Mouse (Mus musculus) embryonic facial prominence, embryonic 11.5 days (tissue): ENCODE data around the gene Gm10277. TPM values are rescaled to one million over a fixed set of nuclear protein-coding genes. Genes with fewer than 3 reads are reported as not detected.
"Not testable (repeated sequence)": the region's sequence is repeated elsewhere in the genome, so short reads cannot be mapped to it uniquely, and the experiment has no call there.

Experiments
- ATAC-seq: fragments of 200-750 bp; cut with Nextera tagmentation; replicated peaks from 2 replicates; pipeline ENCODE4 v1.8.0; 2017; ENCODE audit warnings: low read depth; ENCODE audit not compliant: insufficient number of reproducible peaks, low FRiP score, low TSS enrichment
- DNase-seq: peaks from one replicate; pipeline ENCODE4 v3.0.0-alpha.2; 2015; ENCODE audit warnings: low spot score
- H3K27ac ChIP-seq: fragments of 300-500 bp; sonication (generic); replicated peaks from 2 replicates; pipeline ENCODE4 v1.5.1; 2014; ENCODE audit warnings: mild to moderate bottlenecking, low read depth, low read length, control low read depth
- H3K27me3 ChIP-seq: fragments of 300-500 bp; sonication (generic); 2 replicates; pipeline ENCODE4 v1.6.1; 2014; ENCODE audit warnings: mild to moderate bottlenecking, low read length, moderate library complexity, mixed read lengths; ENCODE audit not compliant: control insufficient read depth, insufficient read depth
- H3K36me3 ChIP-seq: fragments of 300-500 bp; sonication (generic); replicated peaks from 2 replicates; pipeline ENCODE4 v1.6.1; 2014; ENCODE audit warnings: low read depth, mild to moderate bottlenecking, low read length, moderate library complexity, mixed read lengths; ENCODE audit not compliant: control insufficient read depth, insufficient read depth
- H3K4me1 ChIP-seq: fragments of 300-500 bp; sonication (generic); 2 replicates; pipeline ENCODE4 v1.6.1; 2014; ENCODE audit warnings: low read length, mixed read lengths; ENCODE audit not compliant: control insufficient read depth, insufficient read depth
- H3K4me2 ChIP-seq: fragments of 300-500 bp; sonication (generic); 2 replicates; pipeline ENCODE4 v1.6.1; 2014; ENCODE audit warnings: low read depth, mild to moderate bottlenecking, control low read depth, low read length, moderate library complexity
- H3K4me3 ChIP-seq: fragments of 300-500 bp; sonication (generic); 2 replicates; pipeline ENCODE4 v1.5.1; 2014; ENCODE audit warnings: low read depth, low read length, control low read depth
- H3K9ac ChIP-seq: fragments of 300-500 bp; sonication (generic); replicated peaks from 2 replicates; pipeline ENCODE4 v1.6.1; 2014; ENCODE audit warnings: mild to moderate bottlenecking, control low read depth, low read length
- H3K9me3 ChIP-seq: fragments of 300-500 bp; sonication (generic); replicated peaks from 2 replicates; pipeline ENCODE4 v1.6.1; 2016; ENCODE audit warnings: mild to moderate bottlenecking, low read length, inconsistent platforms, mixed read lengths; ENCODE audit not compliant: control insufficient read depth
- WGBS: fragments of 180-500 bp; shearing (Covaris S2); extraction: QIAGEN DNeasy Blood & Tissue Kit; methylation state at CpG from one replicate; pipeline ENCODE4 v1.1.7; 2014; 5-methylcytosine and 5-hydroxymethylcytosine counted together
- polyA plus RNA-seq: library from polyadenylated mRNA; unstranded; fragments of >200 nt; fragmentation: Nextera tagmentation; extraction: Ambion mirVana; gene quantifications from 2 replicates; pipeline ENCODE4 v1.2.1, GENCODE M21; 2014

Gene Gm10277
- polyA plus RNA-seq, 1 experiment from 2014 or later: 0.49 TPM

DNA sequence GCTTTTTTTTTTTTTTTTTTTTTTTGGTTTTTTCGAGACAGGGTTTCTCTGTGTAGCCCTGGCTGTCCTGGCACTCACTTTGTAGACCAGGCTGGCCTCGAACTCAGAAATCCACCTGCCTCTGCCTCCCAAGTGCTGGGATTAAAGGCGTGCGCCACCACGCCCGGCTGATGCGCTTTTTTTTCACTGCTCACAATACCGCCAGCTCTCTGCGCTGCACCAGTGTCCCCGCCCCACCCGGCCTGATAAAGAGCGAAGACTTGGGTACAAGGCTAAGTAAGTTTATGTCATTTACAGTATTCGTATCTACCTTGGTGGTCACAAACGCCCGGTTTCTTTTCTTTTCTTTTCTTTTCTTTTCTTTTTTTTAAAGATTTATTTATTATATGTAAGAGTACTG lies 40.4 kb downstream of the Gm10277 start:
- not testable (repeated sequence) for H3K4me3 ChIP-seq, H3K9me3 ChIP-seq, H3K27me3 ChIP-seq, H3K4me1 ChIP-seq, H3K9ac ChIP-seq, ATAC-seq, H3K4me2 ChIP-seq, H3K27ac ChIP-seq, DNase-seq, H3K36me3 ChIP-seq
- 96% methylated on average over 13 of the region's 15 CpGs for WGBS

DNA sequence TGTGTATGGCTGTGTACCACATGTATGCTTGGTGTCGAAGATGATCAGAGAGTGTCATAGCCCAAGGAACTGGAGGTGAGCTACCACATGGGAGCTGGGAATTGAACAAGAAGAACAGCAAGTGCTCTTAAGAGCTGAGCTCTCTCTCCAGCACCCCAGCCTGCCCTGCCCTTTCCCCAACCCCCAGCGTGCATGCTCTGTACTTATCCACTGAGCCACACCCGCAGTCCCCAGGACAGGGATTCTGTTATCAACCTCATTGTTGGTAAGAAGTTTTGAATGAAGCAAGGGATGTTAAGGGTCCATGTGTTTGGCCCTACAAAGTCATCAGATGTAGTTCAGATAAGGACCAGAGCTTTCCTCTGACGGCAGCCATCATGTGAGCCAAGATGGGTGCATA lies 40.9 kb downstream of the Gm10277 start:
- no peak overlapping the region for H3K4me3 ChIP-seq
- no peak overlapping the region for H3K4me2 ChIP-seq
- no peaks in the 10 kb centered on the region for H3K9me3 ChIP-seq
- DNase-seq: no peak
- no peaks in the 10 kb centered on the region for H3K27me3 ChIP-seq
- H3K27ac ChIP-seq: no peak overlapping the region
- ATAC-seq: no peak
- 92% methylated on average over 4 of the region's 4 CpGs for WGBS
- H3K9ac ChIP-seq: no peak overlapping the region
- no peaks in the 10 kb centered on the region for H3K36me3 ChIP-seq
- H3K4me1 ChIP-seq: no peaks in the 10 kb centered on the region

DNA sequence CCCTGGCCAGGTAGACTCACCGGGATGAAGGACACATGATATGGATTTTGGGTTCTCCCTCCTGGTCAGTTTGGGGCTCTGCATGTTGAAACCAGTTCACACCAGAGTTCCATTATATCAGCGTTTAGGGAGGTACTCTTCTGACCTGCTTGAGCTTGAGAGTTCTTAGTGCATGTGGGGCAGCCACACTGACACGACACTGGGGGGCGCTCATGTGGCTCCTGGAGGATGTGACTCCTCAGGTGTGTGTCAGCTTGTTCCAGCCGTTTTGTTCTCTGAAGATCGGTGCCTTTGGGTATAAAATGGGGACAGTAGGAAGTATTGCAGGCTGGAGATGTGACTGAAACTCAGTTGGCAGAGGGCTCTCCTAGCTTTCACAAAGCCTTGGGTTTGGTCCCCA lies 43.6 kb downstream of the Gm10277 start:
- H3K9me3 ChIP-seq: no peaks in the 10 kb centered on the region
- H3K27me3 ChIP-seq: no peaks in the 10 kb centered on the region
- no peak overlapping the region for H3K27ac ChIP-seq
- no peak overlapping the region for H3K4me3 ChIP-seq
- H3K4me2 ChIP-seq: no peak overlapping the region
- ATAC-seq (no peak), DNase-seq (no peak)
- H3K36me3 ChIP-seq: no peaks in the 10 kb centered on the region
- WGBS: 36% methylated on average over 6 of the region's 6 CpGs
- no peak overlapping the region for H3K9ac ChIP-seq
- H3K4me1 ChIP-seq: no peaks in the 10 kb centered on the region

DNA sequence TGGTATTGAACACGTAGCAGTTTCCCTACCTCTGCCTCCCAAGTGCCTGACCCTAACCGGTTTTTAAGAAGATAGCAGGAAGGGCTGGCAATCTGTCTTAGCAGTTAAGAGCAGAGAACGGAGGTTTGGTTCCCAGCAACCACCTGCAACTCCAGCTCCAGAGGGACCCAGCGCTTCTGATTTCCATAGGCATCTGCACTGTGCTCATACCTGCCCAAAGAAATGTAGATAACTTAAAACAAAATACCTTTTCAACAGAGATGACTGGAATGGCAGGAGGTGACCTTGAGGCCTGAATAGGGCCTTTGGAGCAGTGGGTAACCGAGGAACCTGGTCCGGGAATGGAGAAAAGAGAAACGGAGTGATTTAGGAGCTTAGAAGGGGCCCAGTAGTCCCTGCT lies 49.0 kb downstream of the Gm10277 start:
- H3K36me3 ChIP-seq: no peaks in the 10 kb centered on the region
- H3K4me2 ChIP-seq: no peak overlapping the region
- H3K27me3 ChIP-seq: no peaks in the 10 kb centered on the region
- no peaks in the 10 kb centered on the region for H3K4me1 ChIP-seq
- H3K27ac ChIP-seq: no peak overlapping the region
- 50% methylated on average over 7 of the region's 7 CpGs for WGBS
- no peaks in the 10 kb centered on the region for H3K9me3 ChIP-seq
- H3K9ac ChIP-seq: no peak overlapping the region
- no peak for DNase-seq
- H3K4me3 ChIP-seq: no peak overlapping the region
- ATAC-seq: no peak

DNA sequence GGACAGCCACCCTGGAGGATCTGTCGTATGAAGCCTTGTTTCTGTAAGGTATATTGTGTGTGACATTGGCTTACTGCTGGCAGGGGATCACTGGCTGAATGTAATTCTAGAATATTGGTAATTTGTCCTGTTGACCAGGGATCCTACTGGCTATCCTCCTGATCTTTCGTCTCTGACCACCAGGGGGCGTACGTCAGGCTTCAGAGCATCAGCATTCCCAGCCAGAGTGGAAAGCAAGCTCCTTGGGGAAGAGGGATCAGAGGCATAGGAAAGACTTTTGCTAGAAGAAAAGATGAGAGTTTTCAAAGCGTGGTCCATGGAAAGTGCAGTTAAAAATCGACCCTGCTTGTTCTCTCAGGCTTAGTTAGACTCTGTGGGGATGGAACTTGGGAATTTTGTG lies 50.3 kb downstream of the Gm10277 start:
- DNase-seq (peak; percentile 92), ATAC-seq (no peak)
- 1% methylated on average over 6 of the region's 6 CpGs for WGBS
- no peak overlapping the region for H3K4me3 ChIP-seq
- no peaks in the 10 kb centered on the region for H3K27me3 ChIP-seq
- no peaks in the 10 kb centered on the region for H3K9me3 ChIP-seq
- no peaks in the 10 kb centered on the region for H3K4me1 ChIP-seq
- no peak overlapping the region for H3K27ac ChIP-seq
- H3K9ac ChIP-seq: no peak overlapping the region
- H3K4me2 ChIP-seq: no peak overlapping the region
- no peaks in the 10 kb centered on the region for H3K36me3 ChIP-seq

Other genes with a start within 250 kb of the Gm10277 start
- 15.1 and 15.3 TPM in 2 replicates for gene Taok1, start 179.9 kb downstream of the Gm10277 start, polyA plus RNA-seq
- 4.1 and 4.8 TPM in 2 replicates for gene Nufip2, start 101.6 kb downstream of the Gm10277 start, polyA plus RNA-seq
- gene Cryba1, start 62.5 kb downstream of the Gm10277 start, polyA plus RNA-seq: 10.6 and 60.0 TPM in 2 replicates
- 12.3 and 14.5 TPM in 2 replicates for gene Myo18a, start 24.5 kb downstream of the Gm10277 start, polyA plus RNA-seq
- gene Pipox, start 106.3 kb upstream of the Gm10277 start, polyA plus RNA-seq: 2.7 and 3.0 TPM in 2 replicates
- 1.5 and 2.1 TPM in 2 replicates for gene Sez6, start 143.1 kb upstream of the Gm10277 start, polyA plus RNA-seq
- 14.5 and 16.6 TPM in 2 replicates for gene Phf12, start 195.0 kb upstream of the Gm10277 start, polyA plus RNA-seq
- gene Dhrs13, start 244.5 kb upstream of the Gm10277 start, polyA plus RNA-seq: 17.3 and 19.5 TPM in 2 replicates